Mouse (Mus musculus) adrenal gland, adult 8-10 months (tissue): Measurements from ENCODE around the gene C1qtnf5. TPM values are rescaled to one million over a fixed set of nuclear protein-coding genes. Genes with fewer than 3 reads are reported as not detected.
"Not testable (repeated sequence)": the region's sequence is repeated elsewhere in the genome, so short reads cannot be mapped to it uniquely, and the experiment has no call there.

ENCODE experiments used
- DNase-seq: peaks from one replicate; pipeline ENCODE4 v3.0.0; 2022
- total RNA-seq, 4 experiments: library from RNA; stranded (reverse); gene quantifications; 2 replicates each; pipeline ENCODE4 v1.2.4; 2022

C1qtnf5 gene
- total RNA-seq, 4 experiments from 2014 or later: 13.7 to 22.0 (median 18.7) TPM

- no peak for DNase-seq
Measured at GRCm38 (mm10) chr9:44106596-44106995, 449 bp upstream of the C1qtnf5 start.

- DNase-seq: peak; percentile 71
Measured at GRCm38 (mm10) chr9:44107557-44108179, 623 bp downstream of the C1qtnf5 start.

GRCm38 (mm10) chr9:44108269-44109055 lies 1.4 kb downstream of the C1qtnf5 start:
- DNase-seq: no peak

- no peak for DNase-seq
Measured at GRCm38 (mm10) chr9:44109360-44110095, 2.5 kb downstream of the C1qtnf5 start.

- DNase-seq: not testable (repeated sequence)
Measured at GRCm38 (mm10) chr9:44111909-44112308, 4.9 kb downstream of the C1qtnf5 start.

GRCm38 (mm10) chr9:44113105-44113789 lies 6.2 kb downstream of the C1qtnf5 start, which contains the start of the genes Gm49380 and Rnf26:
TSS of gene Gm49380 (minus strand) at chr9:44113500.
TSS of gene Rnf26 (minus strand) at chr9:44113517.
- DNase-seq: peak; percentile 96

GRCm38 (mm10) chr9:44114453-44114852 lies 7.4 kb downstream of the C1qtnf5 start:
- DNase-seq: no peak

- DNase-seq: no peak
Measured at GRCm38 (mm10) chr9:44115599-44115998, 8.6 kb downstream of the C1qtnf5 start.

GRCm38 (mm10) chr9:44116182-44116581 lies 9.1 kb downstream of the C1qtnf5 start:
- no peak for DNase-seq

GRCm38 (mm10) chr9:44119011-44119410 lies 12.0 kb downstream of the C1qtnf5 start:
- no peak for DNase-seq

GRCm38 (mm10) chr9:44119948-44120465 lies 13.0 kb downstream of the C1qtnf5 start:
- DNase-seq: no peak

- DNase-seq: no peak
Measured at GRCm38 (mm10) chr9:44124317-44124716, 17.3 kb downstream of the C1qtnf5 start.

- no peak for DNase-seq
Measured at GRCm38 (mm10) chr9:44125026-44125425, 18.0 kb downstream of the C1qtnf5 start.

GRCm38 (mm10) chr9:44125546-44126428 lies 18.7 kb downstream of the C1qtnf5 start:
- DNase-seq: peak; percentile 75

GRCm38 (mm10) chr9:44126746-44127145 lies 19.7 kb downstream of the C1qtnf5 start:
- no peak for DNase-seq

GRCm38 (mm10) chr9:44127351-44127801 lies 20.3 kb downstream of the C1qtnf5 start:
- no peak for DNase-seq

GRCm38 (mm10) chr9:44129633-44130032 lies 22.6 kb downstream of the C1qtnf5 start:
- DNase-seq: no peak

GRCm38 (mm10) chr9:44130034-44130433 lies 23.0 kb downstream of the C1qtnf5 start:
- peak; percentile 74 for DNase-seq

- no peak for DNase-seq
Measured at GRCm38 (mm10) chr9:44130581-44131275, 23.7 kb downstream of the C1qtnf5 start.

- DNase-seq: no peak
Measured at GRCm38 (mm10) chr9:44131276-44131590, 24.2 kb downstream of the C1qtnf5 start.

GRCm38 (mm10) chr9:44132200-44132599 lies 25.2 kb downstream of the C1qtnf5 start:
- DNase-seq: no peak
